Mouse (Mus musculus) embryonic fibroblast, embryonic 13.5 days (primary cell): ENCODE results near the gene Kcna3.

ENCODE experiments used
- CTCF ChIP-seq: IDR thresholded peaks from 2 replicates; pipeline ENCODE4 v1.5.1; 2011; ENCODE audit warnings: mild to moderate bottlenecking, control low read depth, low read length, moderate library complexity, borderline replicate concordance; ENCODE audit not compliant: insufficient read depth
- POLR2A ChIP-seq: IDR thresholded peaks from 2 replicates; pipeline ENCODE4 v1.6.1; 2011; ENCODE audit warnings: low read depth, mild to moderate bottlenecking, control low read depth, low read length, moderate library complexity

- TF ChIP-seq CTCF (no peak), POLR2A (no peak)
These were observed 39.7 kb downstream of the Kcna3 start for GRCm38 (mm10) chr3:107075705-107076104.
